Mouse (Mus musculus) frontal cortex, adult (tissue): Measurements from ENCODE around the gene Wbp4.
A peak's percentile ranks its signal among the peaks of the same experiment; 100 is the strongest.
"Not testable (repeated sequence)": the region's sequence is repeated elsewhere in the genome, so short reads cannot be mapped to it uniquely, and the experiment has no call there.

Source experiments
- ATAC-seq: cut with Nextera tagmentation; 2 replicates; pipeline ENCODE4 v1.9.2; 2017; ENCODE audit warnings: mild to moderate bottlenecking, moderate library complexity, mixed read lengths; ENCODE audit not compliant: low TSS enrichment

The Wbp4 gene

DNA sequence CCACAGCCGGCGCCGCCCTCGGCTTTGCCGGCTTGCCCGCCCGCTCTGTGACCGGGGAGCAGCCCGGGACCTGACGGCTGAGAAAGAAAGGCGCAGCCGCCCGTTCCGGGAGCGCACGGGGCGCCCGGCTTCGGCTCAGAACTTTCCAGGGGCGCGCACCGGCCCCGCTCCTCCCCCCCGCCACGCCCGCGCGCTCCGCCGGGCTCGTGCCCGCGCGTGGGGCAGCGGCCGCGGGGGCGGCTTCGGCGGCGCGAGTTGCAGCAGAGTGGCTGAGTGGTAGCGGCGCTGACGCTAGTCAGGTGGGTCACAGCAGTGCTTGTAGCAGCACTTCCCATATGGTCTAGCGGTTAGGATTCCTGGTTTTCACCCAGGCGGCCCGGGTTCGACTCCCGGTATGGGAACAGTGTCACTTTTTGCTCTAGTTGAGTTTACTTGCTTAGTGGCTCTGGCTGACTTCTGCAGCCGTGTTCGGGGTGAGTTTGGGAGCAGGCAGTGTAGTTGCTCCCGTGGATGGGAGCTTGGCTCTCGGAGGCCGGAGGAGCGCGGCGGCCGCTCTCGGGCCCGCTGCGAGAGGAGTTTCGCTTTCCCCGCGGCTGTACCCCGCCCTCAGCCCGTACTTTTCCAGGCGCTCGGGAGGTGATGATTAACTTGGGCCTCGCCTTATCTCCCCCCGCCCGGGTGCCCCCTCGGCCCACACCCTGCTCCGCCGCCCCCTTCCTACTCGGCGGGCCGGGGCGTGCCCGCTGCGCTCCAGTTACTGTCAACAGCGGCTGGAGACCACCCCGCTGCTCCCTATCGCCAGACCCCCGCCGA, at the start of gene Wbp4:
TSS of gene Wbp4 (minus strand) at position 182 of the 813 bp plus-strand sequence.
- ATAC-seq: peak; percentile 80

DNA sequence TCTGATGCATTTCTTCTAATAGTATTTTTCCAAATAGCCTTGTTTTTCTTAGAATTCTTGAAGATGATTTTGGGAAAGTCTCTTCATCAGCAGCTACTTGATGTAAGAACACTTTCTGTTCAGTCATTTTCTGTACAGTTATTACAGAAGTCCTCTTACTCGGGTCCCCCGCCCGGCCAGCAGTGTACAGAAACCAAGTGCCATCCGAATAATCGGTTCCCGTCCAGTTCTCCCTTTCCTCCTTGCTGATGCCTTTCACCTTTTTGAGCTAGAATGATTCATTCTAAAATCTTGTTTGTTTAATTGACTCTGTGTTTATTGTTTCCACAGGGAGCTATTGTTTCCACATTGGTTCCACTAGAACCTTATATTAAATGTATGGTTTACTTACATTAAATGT, 49.4 kb upstream of the Wbp4 start:
- ATAC-seq: no peak

DNA sequence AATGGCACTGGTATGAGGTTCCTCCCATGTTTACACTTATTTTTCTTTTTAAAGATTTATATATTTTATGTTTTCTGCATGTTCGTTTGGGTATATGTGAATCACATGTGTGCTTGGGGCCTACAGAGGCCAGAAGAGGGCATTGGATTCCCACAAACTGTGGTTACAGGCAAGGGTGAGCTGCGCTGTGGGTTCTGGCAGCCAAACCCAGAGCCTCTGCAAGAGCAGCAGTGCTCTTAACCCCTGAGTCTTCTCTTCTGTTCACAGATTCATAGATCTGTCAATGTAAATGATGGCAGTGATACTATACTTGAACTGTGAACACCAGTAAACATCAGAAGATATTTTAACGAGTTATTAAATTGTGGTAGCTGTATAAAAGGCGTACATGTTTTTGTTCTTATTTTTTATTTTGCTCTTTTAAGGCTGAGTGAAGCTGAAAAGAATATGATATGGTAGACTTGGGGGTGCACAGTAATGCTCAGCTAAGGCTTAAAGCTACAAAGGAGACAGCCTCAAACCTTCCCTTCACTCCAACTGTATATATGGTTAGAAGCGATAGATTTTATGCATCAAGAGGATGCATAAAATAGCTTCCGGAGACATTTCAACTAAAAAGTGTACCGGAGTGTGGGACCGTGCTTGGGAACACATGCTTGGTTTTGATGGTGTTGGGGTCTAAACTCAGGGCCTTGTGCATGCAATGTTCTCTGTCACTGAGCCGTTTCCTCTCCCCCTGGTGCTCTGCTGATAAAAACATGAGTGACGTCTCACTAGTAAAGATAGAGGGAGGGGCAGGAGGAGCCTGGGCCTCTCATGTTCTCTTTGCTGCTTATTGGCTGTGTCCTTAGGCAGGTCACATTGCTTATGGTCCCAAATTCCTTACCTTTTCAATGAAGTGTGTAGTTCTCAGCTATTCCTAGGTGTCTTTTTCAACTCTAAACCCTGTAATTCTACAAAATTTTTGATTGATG, 48.5 kb upstream of the Wbp4 start:
- no peak for ATAC-seq

GRCm38 (mm10) chr14:79527704-79528103, 46.4 kb upstream of the Wbp4 start:
- ATAC-seq: no peak

DNA sequence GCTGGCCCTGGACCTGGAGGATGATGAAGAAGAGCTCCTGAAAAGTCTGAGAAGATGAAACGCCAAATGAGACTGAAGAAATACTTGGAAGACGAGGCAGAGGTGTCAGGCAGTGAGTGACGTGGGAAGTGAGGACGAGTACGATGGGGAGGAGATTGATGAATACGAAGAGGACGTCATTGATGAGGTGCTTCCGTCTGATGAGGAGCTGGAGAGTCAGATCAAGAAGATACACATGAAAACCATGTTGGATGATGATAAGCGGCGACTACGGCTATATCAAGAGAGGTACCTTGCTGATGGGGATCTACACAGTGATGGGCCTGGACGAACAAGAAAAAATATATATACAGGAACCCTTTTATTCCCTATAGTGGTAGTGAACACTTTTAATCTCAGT, 44.8 kb upstream of the Wbp4 start:
- ATAC-seq: not testable (repeated sequence)

- ATAC-seq: no peak
These were observed 41.1 kb upstream of the Wbp4 start for GRCm38 (mm10) chr14:79522387-79522786.

- no peak for ATAC-seq
These were observed 40.3 kb upstream of the Wbp4 start for GRCm38 (mm10) chr14:79521471-79522117.

GRCm38 (mm10) chr14:79521056-79521455, 39.7 kb upstream of the Wbp4 start:
- no peak for ATAC-seq

DNA sequence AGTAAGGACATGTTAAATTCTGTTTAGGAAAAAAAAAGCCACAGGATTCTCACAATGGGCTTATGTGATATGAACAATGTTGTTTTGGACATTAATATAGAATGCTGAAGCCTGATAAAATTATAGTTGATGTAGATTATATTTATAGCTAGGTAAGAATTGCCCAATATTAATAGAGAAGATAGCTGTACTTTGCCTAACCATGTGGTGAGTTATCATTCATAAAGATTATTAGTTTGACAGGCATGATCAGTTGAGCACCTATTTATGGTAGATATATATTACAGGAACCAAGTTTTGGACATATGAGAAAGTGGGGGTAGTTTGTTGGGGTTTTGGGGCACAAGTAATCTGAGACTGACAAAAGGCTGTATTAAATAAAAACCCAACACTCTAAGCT, 39.3 kb upstream of the Wbp4 start:
- ATAC-seq: no peak

DNA sequence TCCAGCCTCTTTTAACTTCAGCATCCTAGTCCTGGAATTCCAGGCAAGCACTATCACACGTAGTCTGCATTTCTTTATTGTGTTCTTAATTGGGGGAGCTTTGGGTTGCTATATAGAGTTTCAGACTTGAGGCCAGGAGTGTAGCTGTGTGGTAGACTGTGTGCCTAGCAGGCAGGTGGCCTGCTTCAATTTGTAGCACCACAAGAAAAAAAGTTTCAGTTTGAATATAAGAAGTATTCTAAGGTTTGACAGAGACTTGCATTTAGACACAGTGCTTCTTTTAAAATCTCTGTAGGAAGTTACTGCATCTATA, 38.3 kb upstream of the Wbp4 start:
- ATAC-seq: no peak

GRCm38 (mm10) chr14:79518761-79519662, 37.7 kb upstream of the Wbp4 start:
- no peak for ATAC-seq

GRCm38 (mm10) chr14:79518123-79518522, 36.8 kb upstream of the Wbp4 start:
- no peak for ATAC-seq

DNA sequence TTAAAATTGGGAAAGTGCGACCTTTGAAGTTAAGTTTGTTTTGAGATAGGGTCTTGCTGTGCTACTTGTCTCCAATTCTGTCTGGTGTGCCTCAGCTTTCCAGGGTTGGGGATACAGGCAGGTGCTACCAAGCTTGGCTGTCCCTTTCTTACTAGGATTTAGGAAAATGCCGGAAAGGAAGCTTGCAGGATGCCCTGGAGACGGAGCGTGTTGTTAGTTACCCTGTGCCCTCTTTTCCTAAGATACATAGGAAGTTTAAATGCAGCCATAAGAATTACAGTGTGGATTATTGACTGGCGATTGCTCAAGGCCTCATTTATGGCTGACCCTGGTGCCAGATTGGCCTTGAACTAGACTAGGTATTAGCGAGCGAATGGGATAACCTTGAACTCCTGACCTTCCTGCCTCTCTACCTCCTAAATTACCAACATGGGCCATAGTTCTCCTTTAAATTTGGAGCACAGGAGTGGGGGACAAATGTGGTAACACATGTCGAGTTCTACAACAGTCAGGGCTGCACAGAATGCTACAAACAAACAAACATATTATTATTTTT, 35.9 kb upstream of the Wbp4 start:
- no peak for ATAC-seq

- no peak for ATAC-seq
These were observed 35.4 kb upstream of the Wbp4 start for GRCm38 (mm10) chr14:79516751-79517150.

DNA sequence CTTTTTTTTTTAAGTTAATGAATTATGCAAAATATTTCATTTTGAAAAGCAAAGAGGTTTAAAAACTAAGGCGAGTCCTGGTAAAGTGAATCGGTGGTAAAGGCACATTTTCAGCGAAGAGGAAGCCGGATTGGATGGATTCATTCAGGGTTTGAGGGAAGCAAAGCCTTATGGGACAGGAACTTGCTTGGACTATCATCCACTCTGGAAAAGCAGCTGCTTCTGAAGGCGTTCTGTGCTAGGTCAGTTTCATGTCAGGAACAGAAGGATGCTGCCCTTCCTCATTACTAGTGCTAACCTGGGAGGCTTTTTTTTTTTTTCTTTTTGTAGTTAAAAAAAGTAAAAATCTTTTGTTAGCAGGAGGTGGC, 34.9 kb upstream of the Wbp4 start:
- ATAC-seq: peak; percentile 64; the same call in 1 of the 2 replicates

DNA sequence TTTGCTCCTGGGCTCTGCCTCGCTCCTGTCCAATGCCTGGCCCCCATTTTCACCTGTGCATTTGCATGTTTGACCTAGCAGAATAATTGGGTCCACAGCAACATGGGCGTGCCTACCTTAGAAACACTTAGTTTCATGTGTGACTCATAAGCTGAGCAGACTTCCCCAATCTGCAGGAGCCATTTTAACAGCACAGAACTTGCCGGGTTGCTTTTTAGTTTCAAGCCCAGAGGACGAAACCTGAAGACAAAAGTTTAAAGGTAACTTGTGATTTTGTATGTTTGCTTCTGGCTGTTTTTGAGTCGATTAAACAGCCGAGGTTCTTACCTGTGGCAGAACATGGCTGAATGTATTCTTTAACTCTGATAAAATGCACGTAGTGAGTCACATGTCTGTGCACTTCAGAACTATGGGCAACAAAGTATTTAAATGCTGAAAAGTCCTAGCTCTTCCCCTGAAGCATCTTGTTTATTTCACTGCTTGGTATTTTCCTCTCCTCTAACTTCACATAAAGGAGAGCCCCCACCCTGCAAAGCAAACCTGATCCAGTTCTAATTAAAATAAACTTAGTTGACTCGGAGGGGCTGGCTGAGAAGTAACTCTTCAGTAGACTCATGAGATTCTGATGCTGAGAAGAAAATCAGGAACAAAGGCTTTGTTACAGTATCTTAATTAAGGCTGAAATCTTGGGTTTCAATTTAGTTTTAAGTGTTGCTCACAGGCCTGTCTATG, 34.4 kb upstream of the Wbp4 start:
- peak; percentile 52; the same call in 1 of the 2 replicates for ATAC-seq

DNA sequence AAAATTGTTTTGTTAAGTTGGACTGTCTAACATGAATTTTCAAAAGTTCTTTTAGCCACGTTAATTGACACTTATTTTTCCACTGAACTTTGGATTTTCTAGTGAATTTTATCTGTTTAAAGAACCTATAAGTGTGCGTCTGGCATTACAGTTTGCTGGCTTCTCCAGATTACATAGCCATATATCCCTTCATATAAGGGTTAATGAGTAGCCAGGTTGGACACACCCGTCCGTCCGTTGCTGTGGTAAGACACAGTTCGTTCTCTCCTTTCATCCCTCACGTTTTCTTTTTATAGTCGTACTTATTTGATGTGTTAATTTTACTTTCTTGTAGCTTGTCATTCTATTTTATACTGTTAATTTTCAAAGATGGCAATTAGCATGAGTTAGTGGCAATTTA, 33.8 kb upstream of the Wbp4 start:
- ATAC-seq: no peak

GRCm38 (mm10) chr14:79513951-79514350, 32.6 kb upstream of the Wbp4 start:
- ATAC-seq: no peak

- no peak for ATAC-seq
These were observed 30.2 kb upstream of the Wbp4 start for GRCm38 (mm10) chr14:79511521-79511920.

- ATAC-seq: no peak
These were observed 27.5 kb upstream of the Wbp4 start for GRCm38 (mm10) chr14:79508662-79509305.
